Mouse (Mus musculus): Measurements from ENCODE around the gene Slc43a2. TPM values are rescaled to one million over a fixed set of nuclear protein-coding genes. Genes with fewer than 3 reads are reported as not detected.

Slc43a2 gene
- polyA plus RNA-seq, 1 experiment from 2014 or later: 16.6 TPM

GRCm38 (mm10) chr11:75513336-75513735 is 18.2 kb upstream of the Slc43a2 start, which contains the start of gene Scarf1:
Gene Scarf1, plus strand, starts transcription at chr11:75513540.
- H3K27ac ChIP-seq: peak within 1 kb of the TSS; percentile 31; the same call in 1 of the 2 replicates
- no peak for ATAC-seq (replicated peaks; ENCODE audit: low FRiP score, low read depth)
- peak; percentile 75 for DNase-seq (ENCODE audit: low spot score)
- H3K4me1 ChIP-seq (replicated peaks; ENCODE audit: insufficient read depth, low read length): peaks cover 11% of the 10 kb centered on the region
- H3K4me2 ChIP-seq (ENCODE audit: low read length): peak within 1 kb of the TSS; percentile 45
- H3K36me3 ChIP-seq (ENCODE audit: insufficient read depth, low read length): peaks cover 15% of the 10 kb centered on the region; the same call in 1 of the 2 replicates
- no peaks in the 10 kb centered on the region for H3K27me3 ChIP-seq (ENCODE audit: insufficient read depth, low read length)
- H3K9ac ChIP-seq (ENCODE audit: low read depth, low read length): peak within 1 kb of the TSS; percentile 28; the same call in 1 of the 2 replicates
- no peaks in the 10 kb centered on the region for H3K9me3 ChIP-seq (replicated peaks; ENCODE audit: low read length)
- 34% methylated on average over 8 of the region's 8 CpGs for WGBS
- peak within 1 kb of the TSS; percentile 24 for H3K4me3 ChIP-seq (replicated peaks; ENCODE audit: low read depth, low read length)
- TF ChIP-seq CTCF (IDR thresholded peaks at IDR 0.05; ENCODE audit: low read depth): no peak

GRCm38 (mm10) chr11:75515186-75515585 is 16.3 kb upstream of the Slc43a2 start:
- TF ChIP-seq CTCF (IDR thresholded peaks at IDR 0.05; ENCODE audit: low read depth): no peak
- ATAC-seq (replicated peaks; ENCODE audit: low FRiP score, low read depth) (no peak), DNase-seq (ENCODE audit: low spot score) (no peak)
- Histone ChIP-seq H3K4me2 (ENCODE audit: low read length) (no peak overlapping the region), H3K4me3 (replicated peaks; ENCODE audit: low read depth, low read length) (no peak overlapping the region), H3K36me3 (ENCODE audit: insufficient read depth, low read length) (0 out of 2 replicates have a peak, but pooled peaks cover 3% of the 10 kb centered on the region), H3K9me3 (replicated peaks; ENCODE audit: low read length) (no peaks in the 10 kb centered on the region), H3K27me3 (ENCODE audit: insufficient read depth, low read length) (no peaks in the 10 kb centered on the region), H3K4me1 (replicated peaks; ENCODE audit: insufficient read depth, low read length) (no peaks in the 10 kb centered on the region), H3K27ac (no peak overlapping the region), H3K9ac (ENCODE audit: low read depth, low read length) (no peak overlapping the region)
- 94% methylated on average over 25 of the region's 25 CpGs for WGBS

- Histone ChIP-seq H3K27me3 (ENCODE audit: insufficient read depth, low read length) (no peaks in the 10 kb centered on the region), H3K36me3 (ENCODE audit: insufficient read depth, low read length) (0 out of 2 replicates have a peak, but pooled peaks cover 3% of the 10 kb centered on the region), H3K9ac (ENCODE audit: low read depth, low read length) (no peak overlapping the region), H3K4me3 (replicated peaks; ENCODE audit: low read depth, low read length) (no peak overlapping the region), H3K4me2 (ENCODE audit: low read length) (no peak overlapping the region), H3K27ac (no peak overlapping the region), H3K9me3 (replicated peaks; ENCODE audit: low read length) (no peaks in the 10 kb centered on the region), H3K4me1 (replicated peaks; ENCODE audit: insufficient read depth, low read length) (no peaks in the 10 kb centered on the region)
- no peak for TF ChIP-seq CTCF (IDR thresholded peaks at IDR 0.05; ENCODE audit: low read depth)
- DNase-seq (ENCODE audit: low spot score): no peak
- 65% methylated on average over 15 of the region's 15 CpGs for WGBS
- ATAC-seq (replicated peaks; ENCODE audit: low FRiP score, low read depth): 0 out of 2 replicates have a peak, but pooled peaks have one; percentile 27
Observed at GRCm38 (mm10) chr11:75519834-75520633, 11.5 kb upstream of the Slc43a2 start.

GRCm38 (mm10) chr11:75521609-75522008 is 9.9 kb upstream of the Slc43a2 start:
- no peak overlapping the region for H3K27ac ChIP-seq
- no peaks in the 10 kb centered on the region for H3K4me1 ChIP-seq (replicated peaks; ENCODE audit: insufficient read depth, low read length)
- H3K4me3 ChIP-seq (replicated peaks; ENCODE audit: low read depth, low read length): no peak overlapping the region
- H3K9me3 ChIP-seq (replicated peaks; ENCODE audit: low read length): no peaks in the 10 kb centered on the region
- H3K27me3 ChIP-seq (ENCODE audit: insufficient read depth, low read length): no peaks in the 10 kb centered on the region
- no peak overlapping the region for H3K9ac ChIP-seq (ENCODE audit: low read depth, low read length)
- DNase-seq (ENCODE audit: low spot score): no peak
- TF ChIP-seq CTCF (IDR thresholded peaks at IDR 0.05; ENCODE audit: low read depth): no peak
- WGBS: 89% methylated on average over 4 of the region's 4 CpGs
- no peaks in the 10 kb centered on the region for H3K36me3 ChIP-seq (ENCODE audit: insufficient read depth, low read length)
- H3K4me2 ChIP-seq (ENCODE audit: low read length): no peak overlapping the region
- ATAC-seq (replicated peaks; ENCODE audit: low FRiP score, low read depth): no peak

- DNase-seq (ENCODE audit: low spot score): no peak
Observed at GRCm38 (mm10) chr11:75522793-75523192, 8.7 kb upstream of the Slc43a2 start.

DNA sequence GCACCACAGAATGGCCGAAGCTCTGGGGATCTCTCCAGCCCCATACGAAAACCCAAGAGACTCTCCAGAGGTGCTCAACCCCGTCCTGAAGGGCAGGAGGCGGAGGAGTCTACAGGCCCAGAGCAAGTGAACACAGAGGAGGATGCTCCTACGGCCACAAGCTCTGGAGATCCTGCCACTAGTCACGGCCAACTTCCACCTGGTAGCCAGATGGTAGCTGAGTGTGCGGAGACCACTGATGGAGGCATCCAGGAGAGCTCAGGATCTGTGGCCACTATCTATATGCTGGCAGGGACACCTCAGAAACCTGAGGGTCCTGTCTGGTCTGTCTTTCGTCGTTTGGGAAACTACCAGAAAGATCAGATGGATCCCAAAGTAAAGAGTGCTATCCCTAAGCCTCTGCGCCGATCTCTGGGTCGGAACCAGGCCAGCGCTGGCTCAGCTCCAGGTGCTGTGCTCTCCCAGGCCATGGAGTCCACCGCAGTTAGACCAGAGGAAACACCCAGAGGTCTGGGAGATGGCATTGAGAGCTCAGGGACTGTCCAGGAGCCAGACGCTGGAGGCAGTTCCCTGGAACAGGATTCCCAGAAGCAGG is 5.9 kb upstream of the Slc43a2 start:
- Histone ChIP-seq H3K9me3 (replicated peaks; ENCODE audit: low read length) (no peaks in the 10 kb centered on the region), H3K27ac (no peak overlapping the region), H3K9ac (ENCODE audit: low read depth, low read length) (no peak overlapping the region), H3K4me1 (replicated peaks; ENCODE audit: insufficient read depth, low read length) (no peaks in the 10 kb centered on the region), H3K4me2 (ENCODE audit: low read length) (no peak overlapping the region), H3K27me3 (ENCODE audit: insufficient read depth, low read length) (no peaks in the 10 kb centered on the region), H3K36me3 (ENCODE audit: insufficient read depth, low read length) (no peaks in the 10 kb centered on the region), H3K4me3 (replicated peaks; ENCODE audit: low read depth, low read length) (no peak overlapping the region)
- TF ChIP-seq CTCF (IDR thresholded peaks at IDR 0.05; ENCODE audit: low read depth): no peak
- DNase-seq (ENCODE audit: low spot score): no peak
- 88% methylated on average over 15 of the region's 15 CpGs for WGBS
- ATAC-seq (replicated peaks; ENCODE audit: low FRiP score, low read depth): no peak

More at GRCm38 (mm10) chr11:75522793-75523192, 8.7 kb upstream of the Slc43a2 start:
- no peak for ATAC-seq (replicated peaks; ENCODE audit: low FRiP score, low read depth)
- H3K4me2 ChIP-seq (ENCODE audit: low read length): no peak overlapping the region
- no peak overlapping the region for H3K4me3 ChIP-seq (replicated peaks; ENCODE audit: low read depth, low read length)
- H3K27me3 ChIP-seq (ENCODE audit: insufficient read depth, low read length): no peaks in the 10 kb centered on the region
- 85% methylated on average over 2 of the region's 2 CpGs for WGBS
- no peak overlapping the region for H3K9ac ChIP-seq (ENCODE audit: low read depth, low read length)
- H3K9me3 ChIP-seq (replicated peaks; ENCODE audit: low read length): no peaks in the 10 kb centered on the region
- no peak overlapping the region for H3K27ac ChIP-seq
- no peaks in the 10 kb centered on the region for H3K36me3 ChIP-seq (ENCODE audit: insufficient read depth, low read length)
- no peaks in the 10 kb centered on the region for H3K4me1 ChIP-seq (replicated peaks; ENCODE audit: insufficient read depth, low read length)
- TF ChIP-seq CTCF (IDR thresholded peaks at IDR 0.05; ENCODE audit: low read depth): no peak

Data from kidney, postnatal 0 days (tissue).